Mouse (Mus musculus) liver, embryonic 13.5 days (tissue): ENCODE data around the gene Rmi1. TPM values are rescaled to one million over a fixed set of nuclear protein-coding genes. Genes with fewer than 3 reads are reported as not detected.
"Not testable (repeated sequence)": the region's sequence is repeated elsewhere in the genome, so short reads cannot be mapped to it uniquely, and the experiment has no call there.

Experiments used
- ATAC-seq: fragments of 200-750 bp; cut with Nextera tagmentation; 2 replicates; pipeline ENCODE4 v1.8.0; 2017; ENCODE audit warnings: low read depth, mild to moderate bottlenecking, moderate number of reproducible peaks, moderate library complexity
- DNase-seq: peaks from one replicate; pipeline ENCODE4 v3.0.0; 2022
- H3K27ac ChIP-seq: fragments of 300-500 bp; sonication (generic); 2 replicates; pipeline ENCODE4 v1.5.1; 2015; ENCODE audit warnings: moderate library complexity, mild to moderate bottlenecking, inconsistent platforms
- H3K27me3 ChIP-seq: fragments of 300-500 bp; sonication (generic); 2 replicates; pipeline ENCODE4 v1.6.1; 2015; ENCODE audit warnings: mild to moderate bottlenecking, inconsistent platforms
- H3K36me3 ChIP-seq: fragments of 300-500 bp; sonication (generic); 2 replicates; pipeline ENCODE4 v1.6.1; 2015; ENCODE audit warnings: mild to moderate bottlenecking, inconsistent platforms
- H3K4me1 ChIP-seq: fragments of 300-500 bp; sonication (generic); replicated peaks from 2 replicates; pipeline ENCODE4 v1.6.1; 2015; ENCODE audit warnings: inconsistent platforms
- H3K4me2 ChIP-seq: fragments of 300-500 bp; sonication (generic); 2 replicates; pipeline ENCODE4 v1.6.1; 2015; ENCODE audit warnings: inconsistent platforms, mild to moderate bottlenecking, moderate library complexity
- H3K4me3 ChIP-seq: fragments of 300-500 bp; sonication (generic); replicated peaks from 2 replicates; pipeline ENCODE4 v1.5.1; 2015; ENCODE audit warnings: mild to moderate bottlenecking, inconsistent platforms
- H3K9ac ChIP-seq: fragments of 300-500 bp; sonication (generic); 2 replicates; pipeline ENCODE4 v1.6.1; 2015; ENCODE audit warnings: mild to moderate bottlenecking, inconsistent platforms
- H3K9me3 ChIP-seq: fragments of 300-500 bp; sonication (generic); replicated peaks from 2 replicates; pipeline ENCODE4 v1.6.1; 2016; ENCODE audit warnings: inconsistent platforms
- WGBS: fragments of 180-500 bp; shearing (Covaris S2); methylation state at CpG from one replicate; pipeline ENCODE4 v1.1.7; 2015; ENCODE audit not compliant: insufficient replicate concordance; 5-methylcytosine and 5-hydroxymethylcytosine counted together
- polyA plus RNA-seq: library from polyadenylated mRNA; unstranded; fragments of >200 nt; fragmentation: Nextera tagmentation; extraction: Ambion mirVana; gene quantifications from 2 replicates; pipeline ENCODE4 v1.2.1, GENCODE M21; 2015

Rmi1 gene
- polyA plus RNA-seq, result 14.9 and 20.6 TPM in 2 replicates

GRCm38 (mm10) chr13:58402003-58402743 is at the start of gene Rmi1:
Gene Rmi1, plus strand, starts transcription at chr13:58402248.
- no peaks in the 10 kb centered on the region for H3K27me3 ChIP-seq
- H3K4me2 ChIP-seq, result peak within 1 kb of the TSS; percentile 81
- peak; percentile 96 for DNase-seq
- peak within 1 kb of the TSS; percentile 99 for H3K9ac ChIP-seq
- peak within 1 kb of the TSS; percentile 98 for H3K27ac ChIP-seq
- peak within 1 kb of the TSS; percentile 95 for H3K4me3 ChIP-seq
- peak; percentile 92 for ATAC-seq
- H3K4me1 ChIP-seq, result peaks cover 39% of the 10 kb centered on the region
- H3K36me3 ChIP-seq, result peaks cover 28% of the 10 kb centered on the region
- no peaks in the 10 kb centered on the region for H3K9me3 ChIP-seq
- WGBS, result under 1% methylated on average over 89 of the region's 91 CpGs

- Histone ChIP-seq H3K9me3 (no peaks in the 10 kb centered on the region), H3K4me3 (no peak overlapping the region), H3K27ac (no peak overlapping the region), H3K4me1 (no peaks in the 10 kb centered on the region), H3K9ac (no peak overlapping the region), H3K27me3 (peaks cover 14% of the 10 kb centered on the region), H3K36me3 (no peaks in the 10 kb centered on the region), H3K4me2 (no peak overlapping the region)
- DNase-seq, result no peak
- ATAC-seq, result no peak
Measured at GRCm38 (mm10) chr13:58352996-58353395, 49.1 kb upstream of the Rmi1 start.

GRCm38 (mm10) chr13:58358629-58359303 is 43.3 kb upstream of the Rmi1 start, which contains the start of gene Kif27:
Gene Kif27, minus strand, starts transcription at chr13:58359122.
- Histone ChIP-seq H3K27ac (no peak within 1 kb of the TSS; the same call in 1 of the 2 replicates), H3K9me3 (no peaks in the 10 kb centered on the region), H3K27me3 (peaks cover 20% of the 10 kb centered on the region), H3K9ac (peak within 1 kb of the TSS; percentile 73), H3K4me3 (peak within 1 kb of the TSS; percentile 69), H3K4me2 (peak within 1 kb of the TSS; percentile 98), H3K4me1 (peaks cover 12% of the 10 kb centered on the region), H3K36me3 (no peaks in the 10 kb centered on the region)
- WGBS, result under 1% methylated on average over 62 of the region's 85 CpGs
- ATAC-seq (peak; percentile 99), DNase-seq (peak; percentile 91)

- peaks cover 20% of the 10 kb centered on the region for H3K27me3 ChIP-seq
- no peak for DNase-seq
- H3K36me3 ChIP-seq, result no peaks in the 10 kb centered on the region
- H3K27ac ChIP-seq, result no peak overlapping the region; the same call in 1 of the 2 replicates
- peak overlapping the region; percentile 69 for H3K4me3 ChIP-seq
- peak overlapping the region; percentile 42; the same call in 1 of the 2 replicates for H3K9ac ChIP-seq
- 12% methylated on average over 7 of the region's 7 CpGs for WGBS
- peak overlapping the region; percentile 98 for H3K4me2 ChIP-seq
- H3K4me1 ChIP-seq, result peaks cover 12% of the 10 kb centered on the region
- ATAC-seq, result peak; percentile 61
- H3K9me3 ChIP-seq, result no peaks in the 10 kb centered on the region
Measured at GRCm38 (mm10) chr13:58359304-58359653, 42.8 kb upstream of the Rmi1 start.

- no peaks in the 10 kb centered on the region for H3K9me3 ChIP-seq
- no peak overlapping the region for H3K9ac ChIP-seq
- H3K27ac ChIP-seq, result no peak overlapping the region
- 56% methylated on average over 8 of the region's 8 CpGs for WGBS
- DNase-seq, result no peak
- H3K4me2 ChIP-seq, result no peak overlapping the region
- H3K4me3 ChIP-seq, result no peak overlapping the region
- ATAC-seq, result no peak
- no peaks in the 10 kb centered on the region for H3K36me3 ChIP-seq
- no peaks in the 10 kb centered on the region for H3K27me3 ChIP-seq
- H3K4me1 ChIP-seq, result peaks cover 4% of the 10 kb centered on the region
Measured at GRCm38 (mm10) chr13:58364353-58365175, 37.5 kb upstream of the Rmi1 start.

- H3K4me3 ChIP-seq, H3K9me3 ChIP-seq, H3K27me3 ChIP-seq, H3K36me3 ChIP-seq, H3K4me1 ChIP-seq, H3K9ac ChIP-seq, H3K27ac ChIP-seq, H3K4me2 ChIP-seq, ATAC-seq, DNase-seq: not testable (repeated sequence)
- WGBS, result 72% methylated on average over 8 of the region's 8 CpGs
Measured at GRCm38 (mm10) chr13:58365179-58365578, 36.9 kb upstream of the Rmi1 start.

GRCm38 (mm10) chr13:58366373-58366772 is 35.7 kb upstream of the Rmi1 start:
- WGBS, result 67% methylated on average over 3 of the region's 3 CpGs
- peaks cover 4% of the 10 kb centered on the region; the same call in 1 of the 2 replicates for H3K4me1 ChIP-seq
- H3K27ac ChIP-seq, result no peak overlapping the region
- DNase-seq (no peak), ATAC-seq (no peak)
- H3K9ac ChIP-seq, result no peak overlapping the region
- no peaks in the 10 kb centered on the region for H3K27me3 ChIP-seq
- no peaks in the 10 kb centered on the region for H3K36me3 ChIP-seq
- H3K9me3 ChIP-seq, result no peaks in the 10 kb centered on the region
- no peak overlapping the region for H3K4me3 ChIP-seq
- H3K4me2 ChIP-seq, result no peak overlapping the region

- 39% methylated on average over 1 of the region's 1 CpGs for WGBS
Measured at GRCm38 (mm10) chr13:58367641-58368040, 34.4 kb upstream of the Rmi1 start.

GRCm38 (mm10) chr13:58368835-58369234 is 33.2 kb upstream of the Rmi1 start:
- no peaks in the 10 kb centered on the region for H3K27me3 ChIP-seq

More at GRCm38 (mm10) chr13:58367641-58368040, 34.4 kb upstream of the Rmi1 start:
- H3K27me3 ChIP-seq, result no peaks in the 10 kb centered on the region
- ATAC-seq, result no peak
- no peaks in the 10 kb centered on the region for H3K9me3 ChIP-seq
- peaks cover 4% of the 10 kb centered on the region; the same call in 1 of the 2 replicates for H3K4me1 ChIP-seq
- no peak for DNase-seq
- no peak overlapping the region for H3K4me2 ChIP-seq
- no peak overlapping the region for H3K4me3 ChIP-seq
- no peaks in the 10 kb centered on the region for H3K36me3 ChIP-seq
- H3K27ac ChIP-seq, result no peak overlapping the region
- no peak overlapping the region for H3K9ac ChIP-seq

GRCm38 (mm10) chr13:58372278-58373152 is 29.5 kb upstream of the Rmi1 start:
- no peak overlapping the region for H3K27ac ChIP-seq

More at GRCm38 (mm10) chr13:58368835-58369234, 33.2 kb upstream of the Rmi1 start:
- no peak overlapping the region for H3K4me3 ChIP-seq
- no peak overlapping the region for H3K9ac ChIP-seq
- H3K9me3 ChIP-seq, result no peaks in the 10 kb centered on the region
- ATAC-seq, result no peak
- H3K36me3 ChIP-seq, result no peaks in the 10 kb centered on the region
- no peak overlapping the region for H3K27ac ChIP-seq
- no peak overlapping the region for H3K4me2 ChIP-seq
- DNase-seq, result no peak
- H3K4me1 ChIP-seq, result peaks cover 4% of the 10 kb centered on the region; the same call in 1 of the 2 replicates
- WGBS, result 40% methylated on average over 4 of the region's 4 CpGs

More at GRCm38 (mm10) chr13:58372278-58373152, 29.5 kb upstream of the Rmi1 start:
- Histone ChIP-seq H3K4me3 (no peak overlapping the region), H3K36me3 (no peaks in the 10 kb centered on the region; the same call in 1 of the 2 replicates), H3K27me3 (no peaks in the 10 kb centered on the region), H3K4me2 (no peak overlapping the region), H3K9ac (no peak overlapping the region), H3K9me3 (peaks cover 12% of the 10 kb centered on the region; the same call in 1 of the 2 replicates), H3K4me1 (no peaks in the 10 kb centered on the region)
- ATAC-seq (no peak), DNase-seq (no peak)
- WGBS, result 58% methylated on average over 5 of the region's 5 CpGs
